Comparison of ENCODE assay signal across 11 mouse cellular contexts in genomic region chr2:152106597-152106996, GRCm38 (mm10). TPM values are rescaled to one million over a fixed set of nuclear protein-coding genes. Genes with fewer than 3 reads are reported as not detected.
DNase-seq lines count a peak whose midpoint lies in the region; ATAC-seq and TF ChIP-seq lines count a peak whose summit lies in the region.
"Had no signal": no experiment of that assay in that cellular context is flagged by ENCODE, and none has a peak within 500 bp of the region (broad histone marks: within the 10 kb centered on the region; RNA-seq: fewer than 3 reads in every experiment).

No protein-coding gene starts in this region.

- peaks cover 55% of the 10 kb centered on the region for H3K36me3 ChIP-seq in erythroblast, embryonic 14.5 days (ENCODE audit: control insufficient read depth)
- H3K36me3 ChIP-seq in lung, embryonic 15.5 days = no peaks in the 10 kb centered on the region
- no peaks in the 10 kb centered on the region for H3K36me3 ChIP-seq in hindbrain, postnatal 0 days (ENCODE audit: insufficient read depth, low read length)
- H3K36me3 ChIP-seq in neural tube, embryonic 15.5 days = no peaks in the 10 kb centered on the region

- peaks cover 45% of the 10 kb centered on the region for H3K4me1 ChIP-seq in erythroblast, embryonic 14.5 days (ENCODE audit: control insufficient read depth)
- peaks cover 11% of the 10 kb centered on the region; the same call in 1 of the 2 replicates for H3K4me1 ChIP-seq in lung, embryonic 15.5 days
- H3K4me1 ChIP-seq in hindbrain, postnatal 0 days (ENCODE audit: insufficient read depth, low read length) = no peaks in the 10 kb centered on the region
- H3K4me1 ChIP-seq in neural tube, embryonic 15.5 days = peaks cover 32% of the 10 kb centered on the region

- ATAC-seq in erythroblast, adult 5-6 weeks (replicated peaks; ENCODE audit: low FRiP score, poor library complexity, severe bottlenecking) = no peak
- no peak for ATAC-seq in lung, embryonic 15.5 days (ENCODE audit: borderline replicate concordance, extremely low read depth, low FRiP score, low TSS enrichment)
- no peak for ATAC-seq in hindbrain, postnatal 0 days
- no peak for ATAC-seq in neural tube, embryonic 15.5 days (ENCODE audit: low FRiP score)
- ATAC-seq in inflammation-experienced regulatory T-cells, adult 6 months = no peak
- ATAC-seq: lung, postnatal 0 days had no signal

- no peak for DNase-seq in lung, postnatal 25 days (ENCODE audit: low spot score)
- DNase-seq in hindbrain, postnatal 0 days (ENCODE audit: low spot score) = no peak
- no peak for DNase-seq in lung, adult 18-20 months
- DNase-seq: thymus, postnatal 25 days had no signal

- no peak overlapping the region for H3K4me2 ChIP-seq in lung, embryonic 15.5 days
- peak overlapping the region; percentile 85; the same call in 1 of the 2 replicates for H3K4me2 ChIP-seq in hindbrain, postnatal 0 days (ENCODE audit: low read depth, low read length)
- peak overlapping the region; percentile 73 for H3K4me2 ChIP-seq in neural tube, embryonic 15.5 days

- H3K27me3 ChIP-seq in erythroblast, embryonic 14.5 days (ENCODE audit: control insufficient read depth) = peaks cover 21% of the 10 kb centered on the region
- H3K27me3 ChIP-seq in lung, embryonic 15.5 days = peaks cover 8% of the 10 kb centered on the region; the same call in 1 of the 2 replicates
- no peaks in the 10 kb centered on the region for H3K27me3 ChIP-seq in hindbrain, postnatal 0 days (ENCODE audit: insufficient read depth, low read length)
- no peaks in the 10 kb centered on the region for H3K27me3 ChIP-seq in neural tube, embryonic 15.5 days (replicated peaks)

- peak overlapping the region; percentile 85 for H3K4me3 ChIP-seq in erythroblast, embryonic 14.5 days (replicated peaks)
- H3K4me3 ChIP-seq in lung, embryonic 15.5 days = peak overlapping the region; percentile 64; the same call in 1 of the 2 replicates
- no peak overlapping the region for H3K4me3 ChIP-seq in hindbrain, postnatal 0 days (ENCODE audit: low read length)
- peak overlapping the region; percentile 66; the same call in 1 of the 2 replicates for H3K4me3 ChIP-seq in neural tube, embryonic 15.5 days (replicated peaks)

- 93% methylated on average over 10 of the region's 10 CpGs for WGBS in lung, embryonic 15.5 days
- WGBS in hindbrain, postnatal 0 days = 94% methylated on average over 10 of the region's 10 CpGs
- WGBS in neural tube, embryonic 15.5 days = 82% methylated on average over 10 of the region's 10 CpGs

- H3K27ac ChIP-seq in lung, embryonic 15.5 days = no peak overlapping the region
- H3K27ac ChIP-seq in hindbrain, postnatal 0 days = no peak overlapping the region
- H3K27ac ChIP-seq in neural tube, embryonic 15.5 days (replicated peaks) = no peak overlapping the region

- TF ChIP-seq CTCF in hindbrain, postnatal 0 days (IDR thresholded peaks at IDR 0.05; ENCODE audit: low read depth) = no peak

- no peak overlapping the region for H3K9ac ChIP-seq in lung, embryonic 15.5 days
- no peak overlapping the region for H3K9ac ChIP-seq in hindbrain, postnatal 0 days (replicated peaks; ENCODE audit: low read length)
- no peak overlapping the region for H3K9ac ChIP-seq in neural tube, embryonic 15.5 days (replicated peaks)

- H3K9me3 ChIP-seq in erythroblast, embryonic 14.5 days (ENCODE audit: control insufficient read depth, low read length) = peaks cover 2% of the 10 kb centered on the region
- no peaks in the 10 kb centered on the region for H3K9me3 ChIP-seq in lung, embryonic 15.5 days
- H3K9me3 ChIP-seq in hindbrain, postnatal 0 days (ENCODE audit: low read length) = no peaks in the 10 kb centered on the region
- H3K9me3 ChIP-seq in neural tube, embryonic 15.5 days (replicated peaks) = no peaks in the 10 kb centered on the region

RNA-seq across cellular contexts. Expression of gene Srxn1, which starts 1.3 kb away (rescaled TPM):
- 2.6 TPM in 2 replicates for polyA plus RNA-seq in erythroblast, embryonic 14.5 days (2012)
- total RNA-seq in erythroblast, adult 5-6 weeks (2015; ENCODE audit: low replicate concordance) = 3.5 and 6.7 TPM in 2 replicates
- total RNA-seq in erythroblast, adult 5-6 weeks (2017; ENCODE audit: low replicate concordance) = 8.4 and 9.5 TPM in 2 replicates
- 5.9 and 7.7 TPM in 2 replicates for polyA plus RNA-seq in lung, embryonic 15.5 days (2015; fragmentation: Nextera tagmentation; extraction: Ambion mirVana)
- total RNA-seq in hindbrain, postnatal 0 days (2014; rRNA removed) = 51.7 and 54.5 TPM in 2 replicates
- polyA plus RNA-seq in hindbrain, postnatal 0 days (2015; fragmentation: Nextera tagmentation; extraction: Ambion mirVana) = 26.4 and 26.8 TPM in 2 replicates
- polyA plus RNA-seq in neural tube, embryonic 15.5 days (2015; fragmentation: Nextera tagmentation; extraction: Ambion mirVana) = 25.8 and 27.7 TPM in 2 replicates
- polyA plus RNA-seq in inflammation-experienced regulatory T-cells, adult 6 months (2017; shearing (Covaris generic)) = 1 to 10 TPM; 2.5 to 8.0 (median 3.3) TPM

RNA-seq across cellular contexts. Expression of gene Scrt2, which starts 25.3 kb away (rescaled TPM):
- 0.03 TPM in 1 of 2 replicates, not detected in the other for polyA plus RNA-seq in erythroblast, embryonic 14.5 days (2012)
- total RNA-seq in erythroblast, adult 5-6 weeks (2015; ENCODE audit: low replicate concordance) = not detected in 2 replicates
- total RNA-seq in erythroblast, adult 5-6 weeks (2017; ENCODE audit: low replicate concordance) = not detected in 2 replicates
- not detected in 2 replicates for polyA plus RNA-seq in lung, embryonic 15.5 days (2015; fragmentation: Nextera tagmentation; extraction: Ambion mirVana)
- 13.3 and 18.4 TPM in 2 replicates for total RNA-seq in hindbrain, postnatal 0 days (2014; rRNA removed)
- 4.1 and 4.4 TPM in 2 replicates for polyA plus RNA-seq in hindbrain, postnatal 0 days (2015; fragmentation: Nextera tagmentation; extraction: Ambion mirVana)
- polyA plus RNA-seq in neural tube, embryonic 15.5 days (2015; fragmentation: Nextera tagmentation; extraction: Ambion mirVana) = 7.5 and 9.2 TPM in 2 replicates
- not detected for polyA plus RNA-seq in inflammation-experienced regulatory T-cells, adult 6 months (2017; shearing (Covaris generic))
- polyA plus RNA-seq: kidney, embryonic 14.5 days; lung, postnatal 0 days had no signal

RNA-seq across cellular contexts. Expression of gene Tcf15, which starts 36.8 kb away (rescaled TPM):
- polyA plus RNA-seq in erythroblast, embryonic 14.5 days (2012) = 0.21 and 0.42 TPM in 2 replicates
- not detected in 2 replicates for total RNA-seq in erythroblast, adult 5-6 weeks (2015; ENCODE audit: low replicate concordance)
- total RNA-seq in erythroblast, adult 5-6 weeks (2017; ENCODE audit: low replicate concordance) = not detected in 2 replicates
- 7.8 and 9.0 TPM in 2 replicates for polyA plus RNA-seq in lung, embryonic 15.5 days (2015; fragmentation: Nextera tagmentation; extraction: Ambion mirVana)
- total RNA-seq in hindbrain, postnatal 0 days (2014; rRNA removed) = 4.9 TPM in 1 of 2 replicates, not detected in the other
- polyA plus RNA-seq in hindbrain, postnatal 0 days (2015; fragmentation: Nextera tagmentation; extraction: Ambion mirVana) = 0.74 and 1.2 TPM in 2 replicates
- polyA plus RNA-seq in neural tube, embryonic 15.5 days (2015; fragmentation: Nextera tagmentation; extraction: Ambion mirVana) = 2.1 and 4.0 TPM in 2 replicates
- polyA plus RNA-seq in inflammation-experienced regulatory T-cells, adult 6 months (2017; shearing (Covaris generic)) = not detected
